Mouse (Mus musculus) left cerebral cortex, postnatal 14 days (tissue): ENCODE results near the gene Cyth1. TPM values are rescaled to one million over a fixed set of nuclear protein-coding genes. Genes with fewer than 3 reads are reported as not detected.

Source experiments
- DNase-seq, 2 experiments: peaks; one replicate each; pipeline ENCODE4 v3.0.0; 2021 to 2022; ENCODE audit warnings: low spot score in 2 of 2, mixed read lengths in 1 of 2
- intact Hi-C: fragments of 180-260 bp; cut with DNase I; formaldehyde crosslinking; loops from one replicate; pipeline ENCODE4 v1.15.1; 2025
- total RNA-seq, 2 experiments: library from RNA; stranded (reverse); gene quantifications; 2 replicates each; pipeline ENCODE4 v1.2.3; 2021

The Cyth1 gene
- total RNA-seq, 2 experiments from 2014 or later = 62.5 to 71.8 TPM

- DNase-seq = no peak
- intact Hi-C loops = no loop called here
These were observed 79.7 kb downstream of the Cyth1 start for GRCm38 (mm10) chr11:118168714-118169113.

GRCm38 (mm10) chr11:118166626-118167025, 81.8 kb downstream of the Cyth1 start:
- intact Hi-C loops = no loop called here
- DNase-seq = no peak

GRCm38 (mm10) chr11:118165681-118166080, 82.7 kb downstream of the Cyth1 start:
- DNase-seq = no peak
- intact Hi-C loops = no loop called here

GRCm38 (mm10) chr11:118164566-118164965, 83.8 kb downstream of the Cyth1 start:
- intact Hi-C loops = no loop called here
- no peak for DNase-seq

GRCm38 (mm10) chr11:118162245-118162644, 86.1 kb downstream of the Cyth1 start:
- intact Hi-C loops = no loop called here
- DNase-seq = no peak

GRCm38 (mm10) chr11:118161240-118161639, 87.2 kb downstream of the Cyth1 start:
- intact Hi-C loops = no loop called here
- DNase-seq = no peak

- no peak for DNase-seq
- intact Hi-C loops = no loop called here
These were observed 87.6 kb downstream of the Cyth1 start for GRCm38 (mm10) chr11:118160763-118161162.

- peak in 1 of 2 experiments; percentile 64 for DNase-seq
- intact Hi-C loops = no loop called here
These were observed 89.6 kb downstream of the Cyth1 start for GRCm38 (mm10) chr11:118158753-118159152.

GRCm38 (mm10) chr11:118156480-118157060, 91.8 kb downstream of the Cyth1 start:
- DNase-seq = no peak
- intact Hi-C loops = no loop called here

- DNase-seq = no peak
- intact Hi-C loops = no loop called here
These were observed 95.4 kb downstream of the Cyth1 start for GRCm38 (mm10) chr11:118152964-118153363.

- intact Hi-C loops = no loop called here
- no peak for DNase-seq
These were observed 96.8 kb downstream of the Cyth1 start for GRCm38 (mm10) chr11:118151423-118152180.

- peak; percentile 80 to 88 for DNase-seq
- intact Hi-C loops = no loop called here
These were observed 98.2 kb downstream of the Cyth1 start for GRCm38 (mm10) chr11:118150115-118150701.

- intact Hi-C loops = no loop called here
- DNase-seq = no peak
These were observed 100.3 kb downstream of the Cyth1 start for GRCm38 (mm10) chr11:118147877-118148637.

- intact Hi-C loops = no loop called here
- no peak for DNase-seq
These were observed 101.9 kb downstream of the Cyth1 start for GRCm38 (mm10) chr11:118146446-118146845.

- DNase-seq = no peak
- intact Hi-C loops = no loop called here
These were observed 102.5 kb downstream of the Cyth1 start for GRCm38 (mm10) chr11:118145771-118146351.

- DNase-seq = no peak
These were observed 103.3 kb downstream of the Cyth1 start for GRCm38 (mm10) chr11:118145092-118145491.

GRCm38 (mm10) chr11:118143731-118144130, 104.7 kb downstream of the Cyth1 start:
- intact Hi-C loops = no loop called here
- no peak for DNase-seq

More at GRCm38 (mm10) chr11:118145092-118145491, 103.3 kb downstream of the Cyth1 start:
- intact Hi-C loops = no loop called here

- intact Hi-C loops = no loop called here
- no peak for DNase-seq
These were observed 105.7 kb downstream of the Cyth1 start for GRCm38 (mm10) chr11:118142547-118143165.
